Mouse (Mus musculus): ENCODE results near the gene Klf13. TPM values are rescaled to one million over a fixed set of nuclear protein-coding genes. Genes with fewer than 3 reads are reported as not detected.

Klf13 gene
- polyA plus RNA-seq, 1 experiment from 2014 or later: 23.0 TPM

- Histone ChIP-seq H3K36me3 (ENCODE audit: control insufficient read depth, insufficient read depth, low read length) (no peaks in the 10 kb centered on the region), H3K9ac (ENCODE audit: low read depth, low read length) (no peak overlapping the region), H3K27me3 (ENCODE audit: control insufficient read depth, insufficient read depth, low read length) (no peaks in the 10 kb centered on the region), H3K4me3 (ENCODE audit: low read length) (no peak overlapping the region), H3K4me2 (replicated peaks; ENCODE audit: low read depth, low read length) (no peak overlapping the region), H3K4me1 (ENCODE audit: control insufficient read depth, insufficient read depth, low read length) (0 out of 2 replicates have a peak, but pooled peaks cover 7% of the 10 kb centered on the region), H3K27ac (ENCODE audit: low read depth, low read length) (no peak overlapping the region), H3K9me3 (ENCODE audit: control insufficient read depth, low read length) (no peaks in the 10 kb centered on the region)
- ATAC-seq (ENCODE audit: low FRiP score, low TSS enrichment): no peak
- WGBS: 81% methylated on average over 3 of the region's 3 CpGs
Observed at GRCm38 (mm10) chr7:63932461-63932860, 6.3 kb downstream of the Klf13 start.

GRCm38 (mm10) chr7:63930766-63931165 lies 7.9 kb downstream of the Klf13 start:
- Histone ChIP-seq H3K9ac (ENCODE audit: low read depth, low read length) (no peak overlapping the region), H3K4me2 (replicated peaks; ENCODE audit: low read depth, low read length) (no peak overlapping the region), H3K27me3 (ENCODE audit: control insufficient read depth, insufficient read depth, low read length) (no peaks in the 10 kb centered on the region), H3K36me3 (ENCODE audit: control insufficient read depth, insufficient read depth, low read length) (no peaks in the 10 kb centered on the region), H3K27ac (ENCODE audit: low read depth, low read length) (no peak overlapping the region), H3K4me3 (ENCODE audit: low read length) (no peak overlapping the region), H3K9me3 (ENCODE audit: control insufficient read depth, low read length) (no peaks in the 10 kb centered on the region), H3K4me1 (ENCODE audit: control insufficient read depth, insufficient read depth, low read length) (peaks cover 11% of the 10 kb centered on the region; the same call in 1 of the 2 replicates)
- WGBS: 82% methylated on average over 5 of the region's 5 CpGs
- no peak for ATAC-seq (ENCODE audit: low FRiP score, low TSS enrichment)

- no peak for ATAC-seq (ENCODE audit: low FRiP score, low TSS enrichment)
- Histone ChIP-seq H3K9me3 (ENCODE audit: control insufficient read depth, low read length) (no peaks in the 10 kb centered on the region), H3K4me2 (replicated peaks; ENCODE audit: low read depth, low read length) (no peak overlapping the region), H3K4me1 (ENCODE audit: control insufficient read depth, insufficient read depth, low read length) (peaks cover 12% of the 10 kb centered on the region; the same call in 1 of the 2 replicates), H3K27ac (ENCODE audit: low read depth, low read length) (no peak overlapping the region), H3K27me3 (ENCODE audit: control insufficient read depth, insufficient read depth, low read length) (no peaks in the 10 kb centered on the region), H3K4me3 (ENCODE audit: low read length) (no peak overlapping the region), H3K36me3 (ENCODE audit: control insufficient read depth, insufficient read depth, low read length) (no peaks in the 10 kb centered on the region), H3K9ac (ENCODE audit: low read depth, low read length) (no peak overlapping the region)
- WGBS: 96% methylated on average over 3 of the region's 3 CpGs
Observed at GRCm38 (mm10) chr7:63930132-63930531, 8.6 kb downstream of the Klf13 start.

- ATAC-seq (ENCODE audit: low FRiP score, low TSS enrichment): no peak
- Histone ChIP-seq H3K36me3 (ENCODE audit: control insufficient read depth, insufficient read depth, low read length) (no peaks in the 10 kb centered on the region), H3K9me3 (ENCODE audit: control insufficient read depth, low read length) (no peaks in the 10 kb centered on the region), H3K4me3 (ENCODE audit: low read length) (no peak overlapping the region), H3K4me2 (replicated peaks; ENCODE audit: low read depth, low read length) (no peak overlapping the region), H3K27me3 (ENCODE audit: control insufficient read depth, insufficient read depth, low read length) (no peaks in the 10 kb centered on the region), H3K27ac (ENCODE audit: low read depth, low read length) (no peak overlapping the region), H3K4me1 (ENCODE audit: control insufficient read depth, insufficient read depth, low read length) (peaks cover 21% of the 10 kb centered on the region), H3K9ac (ENCODE audit: low read depth, low read length) (no peak overlapping the region)
- 86% methylated on average over 3 of the region's 4 CpGs for WGBS
Observed at GRCm38 (mm10) chr7:63929080-63929479, 9.6 kb downstream of the Klf13 start.

- no peak overlapping the region for H3K9ac ChIP-seq (ENCODE audit: low read depth, low read length)
- H3K36me3 ChIP-seq (ENCODE audit: control insufficient read depth, insufficient read depth, low read length): no peaks in the 10 kb centered on the region
- no peak for ATAC-seq (ENCODE audit: low FRiP score, low TSS enrichment)
- 0 out of 2 replicates have a peak, but pooled peaks cover 4% of the 10 kb centered on the region for H3K9me3 ChIP-seq (ENCODE audit: control insufficient read depth, low read length)
- no peak overlapping the region for H3K4me3 ChIP-seq (ENCODE audit: low read length)
- WGBS: 93% methylated on average over 5 of the region's 6 CpGs
- no peaks in the 10 kb centered on the region for H3K27me3 ChIP-seq (ENCODE audit: control insufficient read depth, insufficient read depth, low read length)
- H3K4me2 ChIP-seq (replicated peaks; ENCODE audit: low read depth, low read length): no peak overlapping the region
- peaks cover 29% of the 10 kb centered on the region for H3K4me1 ChIP-seq (ENCODE audit: control insufficient read depth, insufficient read depth, low read length)
- H3K27ac ChIP-seq (ENCODE audit: low read depth, low read length): no peak overlapping the region
Observed at GRCm38 (mm10) chr7:63927121-63927520, 11.6 kb downstream of the Klf13 start.

GRCm38 (mm10) chr7:63926492-63926891 lies 12.2 kb downstream of the Klf13 start:
- ATAC-seq (ENCODE audit: low FRiP score, low TSS enrichment): no peak
- Histone ChIP-seq H3K9ac (ENCODE audit: low read depth, low read length) (no peak overlapping the region), H3K36me3 (ENCODE audit: control insufficient read depth, insufficient read depth, low read length) (no peaks in the 10 kb centered on the region), H3K9me3 (ENCODE audit: control insufficient read depth, low read length) (0 out of 2 replicates have a peak, but pooled peaks cover 4% of the 10 kb centered on the region), H3K27me3 (ENCODE audit: control insufficient read depth, insufficient read depth, low read length) (no peaks in the 10 kb centered on the region), H3K4me1 (ENCODE audit: control insufficient read depth, insufficient read depth, low read length) (peaks cover 34% of the 10 kb centered on the region), H3K4me3 (ENCODE audit: low read length) (no peak overlapping the region), H3K27ac (ENCODE audit: low read depth, low read length) (peak overlapping the region; percentile 47; the same call in 1 of the 2 replicates), H3K4me2 (replicated peaks; ENCODE audit: low read depth, low read length) (no peak overlapping the region)
- WGBS: 85% methylated on average over 3 of the region's 3 CpGs

- H3K36me3 ChIP-seq (ENCODE audit: control insufficient read depth, insufficient read depth, low read length): no peaks in the 10 kb centered on the region
- H3K27me3 ChIP-seq (ENCODE audit: control insufficient read depth, insufficient read depth, low read length): no peaks in the 10 kb centered on the region
- no peak overlapping the region for H3K9ac ChIP-seq (ENCODE audit: low read depth, low read length)
- no peak overlapping the region for H3K4me3 ChIP-seq (ENCODE audit: low read length)
- H3K4me1 ChIP-seq (ENCODE audit: control insufficient read depth, insufficient read depth, low read length): peaks cover 34% of the 10 kb centered on the region
- H3K9me3 ChIP-seq (ENCODE audit: control insufficient read depth, low read length): 0 out of 2 replicates have a peak, but pooled peaks cover 4% of the 10 kb centered on the region
- H3K27ac ChIP-seq (ENCODE audit: low read depth, low read length): peak overlapping the region; percentile 53; the same call in 1 of the 2 replicates
- H3K4me2 ChIP-seq (replicated peaks; ENCODE audit: low read depth, low read length): no peak overlapping the region; the same call in 1 of the 2 replicates
- ATAC-seq (ENCODE audit: low FRiP score, low TSS enrichment): peak; percentile 87
- WGBS: 38% methylated on average over 14 of the region's 14 CpGs
Observed at GRCm38 (mm10) chr7:63925413-63926360, 13.0 kb downstream of the Klf13 start.

- Histone ChIP-seq H3K4me2 (replicated peaks; ENCODE audit: low read depth, low read length) (peak overlapping the region; percentile 18; the same call in 1 of the 2 replicates), H3K9me3 (ENCODE audit: control insufficient read depth, low read length) (0 out of 2 replicates have a peak, but pooled peaks cover 4% of the 10 kb centered on the region), H3K9ac (ENCODE audit: low read depth, low read length) (no peak overlapping the region), H3K4me3 (ENCODE audit: low read length) (no peak overlapping the region), H3K27me3 (ENCODE audit: control insufficient read depth, insufficient read depth, low read length) (no peaks in the 10 kb centered on the region), H3K4me1 (ENCODE audit: control insufficient read depth, insufficient read depth, low read length) (peaks cover 34% of the 10 kb centered on the region), H3K36me3 (ENCODE audit: control insufficient read depth, insufficient read depth, low read length) (no peaks in the 10 kb centered on the region), H3K27ac (ENCODE audit: low read depth, low read length) (peak overlapping the region; percentile 74; the same call in 1 of the 2 replicates)
- peak; percentile 67 for ATAC-seq (ENCODE audit: low FRiP score, low TSS enrichment)
- 23% methylated on average over 6 of the region's 6 CpGs for WGBS
Observed at GRCm38 (mm10) chr7:63924747-63925412, 13.8 kb downstream of the Klf13 start.

All from kidney, embryonic 14.5 days (tissue).